ENCODE assay signal across 32 mouse cellular contexts in the genomic region with DNA sequence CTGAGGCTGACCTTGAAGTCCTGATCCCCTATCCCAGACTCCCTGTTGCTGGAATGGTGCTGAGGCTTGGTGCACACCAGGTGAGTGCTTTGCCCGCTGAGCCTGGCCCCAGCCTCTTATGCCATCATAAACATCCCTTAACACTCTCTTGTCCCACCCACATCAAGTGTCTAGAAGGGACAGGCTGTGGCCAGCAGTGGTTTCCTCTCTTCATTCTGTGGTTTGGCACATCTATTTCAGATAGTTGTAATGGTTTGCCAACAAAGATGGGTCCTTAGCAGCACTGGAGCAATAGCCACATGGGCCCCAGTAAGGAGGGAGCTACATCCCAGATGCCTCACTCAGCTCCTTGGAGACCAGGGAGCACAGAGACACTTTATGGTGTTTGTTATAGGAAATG. TPM values are rescaled to one million over a fixed set of nuclear protein-coding genes. Genes with fewer than 3 reads are reported as not detected.
DNase-seq lines count a peak whose midpoint lies in the region; ATAC-seq and TF ChIP-seq lines count a peak whose summit lies in the region.
"Had no signal": no experiment of that assay in that cellular context is flagged by ENCODE, and none has a peak within 500 bp of the region (broad histone marks: within the 10 kb centered on the region; RNA-seq: fewer than 3 reads in every experiment).

No protein-coding gene starts in this region.

- no peak for TF ChIP-seq EP300 in stomach, postnatal 0 days (optimal IDR thresholded peaks at IDR 0.05)

- 44% methylated on average over 1 of the region's 1 CpGs for WGBS in stomach, postnatal 0 days

- peak; percentile 52 for ATAC-seq in megakaryocyte progenitor cell, adult 5-6 weeks (replicated peaks; ENCODE audit: poor library complexity)
- ATAC-seq in stomach, postnatal 0 days (ENCODE audit: low FRiP score, low TSS enrichment), result no peak
- ATAC-seq: activated CD4-positive, CD25-positive, alpha-beta regulatory T cell, adult 4 months; forebrain, embryonic 13.5 days; forebrain, embryonic 16.5 days; hindbrain, embryonic 16.5 days; inflammation-experienced regulatory T-cells, adult 6 months had no signal

- H3K27me3 ChIP-seq in stomach, postnatal 0 days (ENCODE audit: control insufficient read depth, insufficient read depth, low read length), result peaks cover 18% of the 10 kb centered on the region; the same call in 1 of the 2 replicates

- DNase-seq in layer of hippocampus, adult 2 months (ENCODE audit: low spot score in 2 of 2), result no peak
- no peak for DNase-seq in layer of hippocampus, postnatal 14 days (ENCODE audit: low spot score in 2 of 2)
- DNase-seq in CD4-positive helper T cell, adult 2 months (ENCODE audit: low read depth, low spot score), result peak; percentile 47
- DNase-seq in induced T-regulatory cell, adult 2 months (ENCODE audit: low read depth), result peak; percentile 66
- DNase-seq in stomach, postnatal 0 days (ENCODE audit: low spot score), result no peak
- DNase-seq in right cerebral cortex, postnatal 4 days, result no peak
- no peak for DNase-seq in urinary bladder, adult 2 months (ENCODE audit: low spot score)
- DNase-seq: adrenal gland, postnatal 10 days; adrenal gland, postnatal 36 days; cerebellum, adult 18-20 months; cerebellum, adult 9-10 months; cerebellum, postnatal 14 days; embryo, embryonic 11 days; gastrocnemius, postnatal 10 days; gastrocnemius, postnatal 36 days; heart, adult 18-20 months; heart, postnatal 10 days; heart, postnatal 36 days had no signal

- no peak overlapping the region for H3K4me2 ChIP-seq in stomach, postnatal 0 days (replicated peaks; ENCODE audit: low read depth)
- H3K4me2 ChIP-seq: embryonic facial prominence, embryonic 13.5 days; forebrain, embryonic 13.5 days; heart, embryonic 12.5 days; heart, embryonic 15.5 days; hindbrain, embryonic 13.5 days had no signal

- 0 out of 2 replicates have a peak, but pooled peaks cover 6% of the 10 kb centered on the region for H3K4me1 ChIP-seq in stomach, postnatal 0 days (replicated peaks; ENCODE audit: control insufficient read depth, insufficient read depth)

- H3K4me3 ChIP-seq in layer of hippocampus, adult 2 months, result no peak overlapping the region
- no peak overlapping the region for H3K4me3 ChIP-seq in stomach, postnatal 0 days (ENCODE audit: low read depth, low read length)
- H3K4me3 ChIP-seq: embryonic facial prominence, embryonic 10.5 days; embryonic facial prominence, embryonic 13.5 days; erythroblast, embryonic 14.5 days; forebrain, embryonic 13.5 days; heart, embryonic 12.5 days; heart, embryonic 15.5 days; hindbrain, embryonic 10.5 days; hindbrain, embryonic 13.5 days had no signal

- no peaks in the 10 kb centered on the region; the same call in 1 of the 2 replicates for H3K36me3 ChIP-seq in stomach, postnatal 0 days (ENCODE audit: control insufficient read depth, insufficient read depth, low read length)
- H3K36me3 ChIP-seq: embryonic facial prominence, embryonic 10.5 days; embryonic facial prominence, embryonic 13.5 days; heart, embryonic 12.5 days; heart, embryonic 15.5 days; hindbrain, embryonic 10.5 days had no signal

- no peak for TF ChIP-seq CTCF in layer of hippocampus, adult 2 months (conservative IDR thresholded peaks at IDR 0.05)
- no peak for TF ChIP-seq CTCF in stomach, postnatal 0 days (IDR thresholded peaks at IDR 0.05; ENCODE audit: low read depth)

- H3K9me3 ChIP-seq in stomach, postnatal 0 days (ENCODE audit: control insufficient read depth, low read length), result no peaks in the 10 kb centered on the region
- H3K9me3 ChIP-seq: embryonic facial prominence, embryonic 10.5 days; embryonic facial prominence, embryonic 13.5 days; forebrain, embryonic 13.5 days; heart, embryonic 12.5 days; heart, embryonic 15.5 days; hindbrain, embryonic 10.5 days; hindbrain, embryonic 13.5 days had no signal

- H3K27ac ChIP-seq in layer of hippocampus, adult 2 months, result peak overlapping the region; percentile 100; the same call in 1 of the 2 replicates
- H3K27ac ChIP-seq in stomach, postnatal 0 days (replicated peaks), result no peak overlapping the region
- H3K27ac ChIP-seq: embryonic facial prominence, embryonic 10.5 days; embryonic facial prominence, embryonic 13.5 days; forebrain, embryonic 13.5 days; heart, embryonic 15.5 days; hindbrain, embryonic 10.5 days; hindbrain, embryonic 13.5 days had no signal

- H3K9ac ChIP-seq in stomach, postnatal 0 days (ENCODE audit: low read length), result no peak overlapping the region
- H3K9ac ChIP-seq: embryonic facial prominence, embryonic 13.5 days; forebrain, embryonic 13.5 days; heart, embryonic 12.5 days; heart, embryonic 15.5 days; hindbrain, embryonic 13.5 days had no signal

RNA-seq across cellular contexts. Expression of gene Matk, which starts 2.2 kb away (rescaled TPM):
- total RNA-seq in layer of hippocampus, adult 2 months (2021), result 100 to 1,000 TPM; 260 to 267 TPM
- 100 to 1,000 TPM; 246 to 268 TPM for total RNA-seq in layer of hippocampus, postnatal 14 days (2021)
- 10.2 and 16.7 TPM in 2 replicates for total RNA-seq in megakaryocyte progenitor cell, adult 5-6 weeks (2015)
- 32.7 and 33.7 TPM in 2 replicates for total RNA-seq in megakaryocyte progenitor cell, adult 5-6 weeks (2017)
- 1.0 and 1.6 TPM in 2 replicates for polyA plus RNA-seq in stomach, postnatal 0 days (2015; fragmentation: Nextera tagmentation; extraction: Ambion mirVana)
- 2.2 and 2.6 TPM in 2 replicates for polyA plus RNA-seq in urinary bladder, adult 2 months (2012; rRNA removed)
- total RNA-seq: gastrocnemius, adult 18-20 months had no signal

RNA-seq across cellular contexts. Expression of gene Mrpl54, which starts 11.8 kb away (rescaled TPM):
- total RNA-seq in layer of hippocampus, adult 2 months (2021), result 10 to 100 TPM; 37.4 to 42.0 TPM
- 10 to 100 TPM; 36.5 to 50.4 TPM for total RNA-seq in layer of hippocampus, postnatal 14 days (2021)
- 95.1 and 97.1 TPM in 2 replicates for total RNA-seq in megakaryocyte progenitor cell, adult 5-6 weeks (2015)
- 155 and 196 TPM in 2 replicates for total RNA-seq in megakaryocyte progenitor cell, adult 5-6 weeks (2017)
- polyA plus RNA-seq in stomach, postnatal 0 days (2015; fragmentation: Nextera tagmentation; extraction: Ambion mirVana), result 210 and 215 TPM in 2 replicates
- polyA plus RNA-seq in urinary bladder, adult 2 months (2012; rRNA removed), result 95.9 and 103 TPM in 2 replicates

RNA-seq across cellular contexts. Expression of gene Apba3, which starts 11.9 kb away (rescaled TPM):
- total RNA-seq in layer of hippocampus, adult 2 months (2021), result 10 to 100 TPM; 32.6 to 37.3 TPM
- total RNA-seq in layer of hippocampus, postnatal 14 days (2021), result 10 to 100 TPM; 39.9 to 41.8 TPM
- 15.5 and 20.2 TPM in 2 replicates for total RNA-seq in megakaryocyte progenitor cell, adult 5-6 weeks (2015)
- 10.5 and 16.9 TPM in 2 replicates for total RNA-seq in megakaryocyte progenitor cell, adult 5-6 weeks (2017)
- polyA plus RNA-seq in stomach, postnatal 0 days (2015; fragmentation: Nextera tagmentation; extraction: Ambion mirVana), result 30.5 and 34.6 TPM in 2 replicates
- polyA plus RNA-seq in urinary bladder, adult 2 months (2012; rRNA removed), result 45.9 and 48.3 TPM in 2 replicates

RNA-seq across cellular contexts. Expression of gene Zfr2, which starts 21.9 kb away (rescaled TPM):
- total RNA-seq in layer of hippocampus, adult 2 months (2021), result 10 to 100 TPM; 66.2 to 70.2 TPM
- 10 to 100 TPM; 58.8 to 63.0 TPM for total RNA-seq in layer of hippocampus, postnatal 14 days (2021)
- total RNA-seq in megakaryocyte progenitor cell, adult 5-6 weeks (2015), result 0.05 TPM in 1 of 2 replicates, not detected in the other
- total RNA-seq in megakaryocyte progenitor cell, adult 5-6 weeks (2017), result 0.17 TPM in 1 of 2 replicates, not detected in the other
- polyA plus RNA-seq in stomach, postnatal 0 days (2015; fragmentation: Nextera tagmentation; extraction: Ambion mirVana), result 2.1 and 3.2 TPM in 2 replicates
- polyA plus RNA-seq in urinary bladder, adult 2 months (2012; rRNA removed), result 29.3 and 34.4 TPM in 2 replicates
- polyA plus RNA-seq: erythroblast, embryonic 14.5 days had no signal

RNA-seq across cellular contexts. Expression of gene Atcay, which starts 24.3 kb away (rescaled TPM):
- total RNA-seq in layer of hippocampus, adult 2 months (2021), result 100 to 1,000 TPM; 144 to 150 TPM
- 100 to 1,000 TPM; 149 to 157 TPM for total RNA-seq in layer of hippocampus, postnatal 14 days (2021)
- not detected in 2 replicates for total RNA-seq in megakaryocyte progenitor cell, adult 5-6 weeks (2015)
- not detected in 2 replicates for total RNA-seq in megakaryocyte progenitor cell, adult 5-6 weeks (2017)
- polyA plus RNA-seq in stomach, postnatal 0 days (2015; fragmentation: Nextera tagmentation; extraction: Ambion mirVana), result 0.64 and 0.91 TPM in 2 replicates
- 0.10 and 0.13 TPM in 2 replicates for polyA plus RNA-seq in urinary bladder, adult 2 months (2012; rRNA removed)
- total RNA-seq: gastrocnemius, adult 18-20 months; gastrocnemius, postnatal 36 days; heart, adult 18-20 months had no signal
- polyA plus RNA-seq: erythroblast, embryonic 14.5 days had no signal

Comparison
In these comparisons a context has a peak if more than half of its experiments do, and no peak if none do; other contexts are left out.
1. DNase-seq: peak in CD4-positive helper T cell, adult 2 months (single experiment) and induced T-regulatory cell, adult 2 months (single experiment); none in layer of hippocampus, adult 2 months (0 of 2), layer of hippocampus, postnatal 14 days (0 of 2), stomach, postnatal 0 days (single experiment), right cerebral cortex, postnatal 4 days (single experiment) and urinary bladder, adult 2 months (single experiment).
2. RNA of gene Matk, which starts 2.2 kb away (total RNA-seq): 246 to 268 TPM in layer of hippocampus, postnatal 14 days and 260 to 267 TPM in layer of hippocampus, adult 2 months; 10.2 to 33.7 TPM in megakaryocyte progenitor cell, adult 5-6 weeks; every median in the first group is over 4 times any median in the second.